Mouse (Mus musculus): Measurements from ENCODE around the gene Srp54a.
"Not testable (repeated sequence)": the region's sequence is repeated elsewhere in the genome, so short reads cannot be mapped to it uniquely, and the experiment has no call there.

The Srp54a gene

DNA sequence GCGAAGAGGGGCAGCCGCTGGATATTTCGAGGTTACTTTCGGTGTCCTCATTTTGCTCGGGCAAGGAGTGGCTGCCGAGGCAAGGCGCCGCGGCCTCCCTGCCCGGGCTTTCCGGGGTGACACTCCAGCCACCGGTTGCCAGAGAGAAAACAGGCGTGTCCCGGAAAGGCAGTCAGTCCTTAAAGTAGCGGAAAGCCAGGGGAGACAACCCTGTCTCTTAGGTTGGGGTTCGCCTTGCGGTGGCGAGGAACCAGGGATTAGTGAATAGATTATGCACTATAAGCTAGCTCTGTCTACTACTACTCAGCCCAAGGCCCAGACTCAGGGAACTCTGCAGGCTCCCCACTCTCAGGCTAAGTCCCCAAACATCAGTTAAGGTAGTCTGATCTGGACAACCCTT, 44.7 kb downstream of the Srp54a start:
- not testable (repeated sequence) for DNase-seq (ENCODE audit: low spot score in 2 of 2)

DNA sequence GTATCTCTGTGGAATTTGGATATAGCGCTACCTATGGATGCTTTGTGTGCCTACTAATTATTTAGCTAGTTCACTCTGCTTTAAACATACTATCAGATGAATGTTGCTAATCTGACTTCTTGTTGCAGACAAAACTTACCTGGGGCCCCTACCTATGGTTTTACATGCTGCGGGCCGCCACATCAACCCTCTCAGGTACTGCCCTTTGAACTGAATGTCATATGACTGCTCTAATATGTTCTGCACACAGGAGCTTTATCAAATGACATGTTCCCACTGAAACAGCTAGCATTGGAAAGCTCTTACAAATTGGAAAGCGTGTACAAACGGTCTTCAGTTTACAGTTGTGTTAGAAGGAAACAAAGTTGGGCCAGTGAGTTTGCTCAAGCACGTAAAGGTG, 55.5 kb downstream of the Srp54a start:
- not testable (repeated sequence) for DNase-seq (ENCODE audit: low spot score in 2 of 2)

DNA sequence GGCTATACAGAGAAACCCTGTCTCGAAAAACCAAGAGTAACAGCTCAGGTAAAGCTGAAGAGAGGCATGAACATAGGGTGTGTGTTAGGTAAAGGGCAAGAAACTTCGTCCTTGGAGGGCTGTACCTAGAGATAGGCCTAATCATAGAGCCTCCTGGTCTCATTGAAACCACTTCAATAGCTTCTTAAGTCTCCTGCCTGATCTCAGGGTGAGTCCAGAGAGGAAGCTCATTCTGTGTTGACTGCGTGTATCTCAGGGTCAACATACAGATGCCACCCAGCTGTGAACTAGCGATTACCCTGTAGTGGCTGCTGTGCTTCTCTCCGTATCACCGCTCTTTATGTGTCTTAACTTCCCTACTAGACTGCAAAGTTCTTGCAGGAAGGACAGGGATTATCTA, 57.8 kb downstream of the Srp54a start:
- not testable (repeated sequence) for DNase-seq (ENCODE audit: low spot score in 2 of 2)

DNA sequence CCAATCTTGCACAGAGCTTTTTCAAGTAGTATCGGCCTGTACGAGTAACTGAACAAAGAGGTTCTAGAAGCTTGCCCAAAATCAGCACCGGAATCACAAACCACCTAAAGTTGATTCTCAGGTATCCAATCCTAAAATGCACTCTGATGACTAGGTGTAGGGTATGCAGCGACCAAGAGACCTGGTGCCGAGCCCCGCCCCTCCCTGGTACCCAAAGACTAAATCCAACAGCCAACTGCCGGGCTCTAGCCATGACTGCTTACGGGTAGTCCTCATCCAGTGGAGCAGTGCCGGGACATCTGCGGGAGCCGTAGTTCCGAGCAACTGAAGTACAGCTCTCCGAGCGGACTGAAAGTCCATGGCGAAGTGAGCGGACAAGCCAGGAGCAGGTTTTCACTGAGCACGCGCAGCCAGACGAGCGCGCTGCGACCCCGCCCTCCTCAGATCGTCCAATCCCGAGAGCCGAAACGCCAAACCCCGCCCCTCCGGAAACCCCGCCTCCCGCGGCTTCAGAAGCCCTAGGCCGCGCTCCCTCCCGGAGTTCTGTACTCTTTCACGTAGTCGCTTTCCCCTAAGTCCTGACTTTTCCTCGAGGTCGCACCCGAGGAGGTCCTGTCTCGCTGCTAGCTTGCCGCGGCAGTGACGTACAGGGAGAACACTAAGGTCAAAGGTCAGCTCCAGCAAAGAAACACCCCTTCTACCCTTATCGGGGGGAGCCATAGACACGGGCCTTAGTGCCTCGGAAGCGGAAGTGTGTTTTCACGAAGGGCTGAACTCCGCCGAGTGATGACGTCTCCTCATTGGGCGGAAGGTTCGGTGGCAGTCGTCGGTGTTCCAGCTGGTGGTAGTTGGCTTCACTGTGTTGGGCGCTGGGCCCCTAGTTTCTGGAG, 74.7 kb downstream of the Srp54a start, which contains the start of gene Srp54b:
Gene Srp54b (plus strand): TSS at position 546 of the 890 bp plus-strand sequence.
- not testable (repeated sequence) for DNase-seq (ENCODE audit: low spot score in 2 of 2)

DNA sequence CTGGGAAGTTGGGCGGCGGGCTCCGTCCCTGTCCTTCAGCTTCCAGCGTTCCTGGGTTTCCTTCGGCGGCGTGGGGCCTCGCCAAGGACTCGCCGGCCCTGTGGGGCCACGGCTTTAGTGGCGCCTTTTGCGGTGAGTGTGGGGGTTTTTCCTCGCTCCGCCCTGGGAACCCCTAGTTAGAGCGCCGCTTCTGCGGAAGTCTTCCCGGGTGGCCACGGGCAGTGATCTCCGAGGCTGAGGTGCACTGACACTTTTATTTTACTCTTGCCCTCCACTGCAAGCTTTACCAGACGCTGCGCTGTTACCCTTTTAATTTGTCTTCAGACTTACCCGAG, 75.4 kb downstream of the Srp54a start:
- not testable (repeated sequence) for DNase-seq (ENCODE audit: low spot score in 2 of 2)

Data from spleen, postnatal 14 days (tissue).